Mouse (Mus musculus) liver, adult 2 months (tissue): ENCODE measurements at regions not wholly inside any gene's neighbourhood (a gene's known extent, or its start where the extent isn't known, plus 50 kb on each side); places are given as distances from the start of the nearest gene placed in this dataset.

Experiments
- DNase-seq: peaks from one replicate; pipeline ENCODE4 v3.0.0-alpha.2; 2011; ENCODE audit warnings: low read depth, low spot score; ENCODE audit errors: extremely low read depth
- H3K27ac ChIP-seq: fragments of 200-500 bp; replicated peaks from 2 replicates; pipeline ENCODE4 v1.5.1; 2012; ENCODE audit warnings: low read depth, mild to moderate bottlenecking, control low read depth, inconsistent platforms, low read length; ENCODE audit not compliant: insufficient read depth
- H3K27me3 ChIP-seq: fragments of 200-500 bp; 2 replicates; pipeline ENCODE4 v1.6.1; 2012; ENCODE audit warnings: mild to moderate bottlenecking, moderate library complexity, low read length, inconsistent platforms; ENCODE audit not compliant: control insufficient read depth, insufficient read depth
- H3K36me3 ChIP-seq: fragments of 200-500 bp; 2 replicates; pipeline ENCODE4 v1.6.1; 2012; ENCODE audit warnings: low read length, inconsistent platforms; ENCODE audit not compliant: control insufficient read depth, insufficient read depth
- H3K4me1 ChIP-seq: fragments of 200-500 bp; 2 replicates; pipeline ENCODE4 v1.6.1; 2011; ENCODE audit warnings: low read length; ENCODE audit not compliant: control insufficient read depth, insufficient read depth
- H3K4me3 ChIP-seq: fragments of 200-500 bp; 2 replicates; pipeline ENCODE4 v1.5.1; 2011; ENCODE audit warnings: low read depth, mild to moderate bottlenecking, control low read depth, low read length, moderate library complexity; ENCODE audit not compliant: insufficient read depth
- H3K79me2 ChIP-seq: fragments of 200-500 bp; 2 replicates; pipeline ENCODE4 v1.6.1; 2012; ENCODE audit warnings: inconsistent platforms, mild to moderate bottlenecking, low read length, moderate library complexity; ENCODE audit not compliant: control insufficient read depth, insufficient read depth
- H3K9ac ChIP-seq: fragments of 200-500 bp; 2 replicates; pipeline ENCODE4 v1.6.1; 2012; ENCODE audit warnings: low read depth, mild to moderate bottlenecking, control low read depth, inconsistent platforms, low read length
- CTCF ChIP-seq: fragments of 200-500 bp; IDR thresholded peaks from 2 replicates; pipeline ENCODE4 v1.5.1; 2011; ENCODE audit warnings: low read depth, low read length, control low read depth
- POLR2A ChIP-seq: fragments of 200-500 bp; IDR thresholded peaks from 2 replicates; pipeline ENCODE4 v1.6.1; 2011; ENCODE audit warnings: low read length, control low read depth; ENCODE audit not compliant: insufficient read depth; ENCODE audit errors: extremely low read depth
- WGBS: fragments of 180-500 bp; shearing (Covaris S2); methylation state at CpG from one replicate; pipeline ENCODE4 v1.1.7; 2018; 5-methylcytosine and 5-hydroxymethylcytosine counted together

GRCm38 (mm10) chr1:92707441-92707840 lies 58.8 kb upstream of the Otos start:
- Histone ChIP-seq H3K79me2 (no peaks in the 10 kb centered on the region), H3K27ac (no peak overlapping the region), H3K4me1 (peaks cover 10% of the 10 kb centered on the region; the same call in 1 of the 2 replicates), H3K27me3 (no peaks in the 10 kb centered on the region), H3K36me3 (no peaks in the 10 kb centered on the region), H3K4me3 (no peak overlapping the region), H3K9ac (no peak overlapping the region)
- no peak for TF ChIP-seq POLR2A
- no peak for TF ChIP-seq CTCF
- WGBS = 80% methylated on average over 2 of the region's 2 CpGs
- no peak for DNase-seq

- no peak for DNase-seq
- H3K27me3 ChIP-seq = no peaks in the 10 kb centered on the region
- H3K4me1 ChIP-seq = no peaks in the 10 kb centered on the region
- H3K36me3 ChIP-seq = no peaks in the 10 kb centered on the region
- H3K79me2 ChIP-seq = no peaks in the 10 kb centered on the region
- TF ChIP-seq CTCF (no peak), POLR2A (no peak)
- no peak overlapping the region for H3K9ac ChIP-seq
- 82% methylated on average over 12 of the region's 12 CpGs for WGBS
- no peak overlapping the region for H3K27ac ChIP-seq
- H3K4me3 ChIP-seq = no peak overlapping the region
Measured at GRCm38 (mm10) chr1:92703903-92704302, 55.3 kb upstream of the Otos start.

GRCm38 (mm10) chr1:92703270-92703669 lies 54.6 kb upstream of the Otos start:
- TF ChIP-seq POLR2A (no peak), CTCF (no peak)
- 80% methylated on average over 3 of the region's 3 CpGs for WGBS

DNA sequence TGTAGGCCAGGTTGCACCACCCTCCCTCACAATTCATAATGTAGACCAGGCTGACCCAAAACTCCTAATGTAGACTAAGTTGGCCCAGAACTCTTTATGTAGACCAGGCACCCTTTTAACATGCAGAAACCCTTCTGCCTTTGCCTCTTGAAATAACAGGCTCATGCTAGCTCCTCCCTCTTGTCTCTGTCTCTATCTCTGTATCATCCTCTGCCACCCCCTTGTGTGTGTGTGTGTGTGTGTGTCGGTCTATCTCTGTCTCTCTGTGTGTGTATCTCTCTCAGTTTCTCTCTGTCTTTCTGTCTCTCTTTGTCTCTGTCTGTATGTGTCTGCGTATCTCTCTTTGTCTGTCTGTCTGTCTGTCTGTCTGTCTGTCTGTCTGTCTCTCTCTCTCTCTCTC lies 51.5 kb upstream of the Otos start:
- Histone ChIP-seq H3K36me3 (no peaks in the 10 kb centered on the region), H3K4me3 (no peak overlapping the region), H3K9ac (no peak overlapping the region), H3K79me2 (no peaks in the 10 kb centered on the region), H3K27me3 (no peaks in the 10 kb centered on the region), H3K27ac (no peak overlapping the region), H3K4me1 (no peaks in the 10 kb centered on the region)
- no peak for DNase-seq
- 86% methylated on average over 2 of the region's 2 CpGs for WGBS
- TF ChIP-seq CTCF = no peak
- no peak for TF ChIP-seq POLR2A

More at GRCm38 (mm10) chr1:92703270-92703669, 54.6 kb upstream of the Otos start:
- Histone ChIP-seq H3K4me1 (no peaks in the 10 kb centered on the region), H3K27ac (no peak overlapping the region), H3K36me3 (no peaks in the 10 kb centered on the region), H3K27me3 (no peaks in the 10 kb centered on the region), H3K79me2 (no peaks in the 10 kb centered on the region), H3K4me3 (no peak overlapping the region), H3K9ac (no peak overlapping the region)
- DNase-seq = no peak

DNA sequence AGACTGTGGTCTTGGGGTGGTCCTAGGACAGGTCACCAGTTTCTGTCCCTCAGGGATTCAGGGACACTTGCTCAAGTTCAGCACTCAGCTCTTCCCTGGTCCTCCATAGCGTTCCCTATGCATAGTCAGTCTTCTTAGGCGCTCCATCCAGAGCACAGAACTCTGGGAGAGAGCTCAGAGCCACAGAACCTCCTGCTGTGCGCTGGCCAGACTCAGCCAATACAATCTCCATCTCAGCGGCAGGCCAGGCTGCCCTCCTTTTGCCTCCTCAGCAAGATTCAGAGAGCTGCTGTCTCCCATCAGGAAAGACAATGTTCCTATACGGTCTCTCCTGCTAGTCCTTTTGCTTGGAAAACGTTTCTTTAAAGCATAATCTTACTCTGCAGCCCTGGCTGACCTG lies 51.1 kb upstream of the Otos start:
- no peaks in the 10 kb centered on the region for H3K27me3 ChIP-seq
- no peaks in the 10 kb centered on the region for H3K79me2 ChIP-seq
- no peaks in the 10 kb centered on the region for H3K36me3 ChIP-seq
- no peak for DNase-seq
- TF ChIP-seq POLR2A (no peak), CTCF (no peak)
- WGBS = 42% methylated on average over 6 of the region's 6 CpGs
- no peak overlapping the region for H3K9ac ChIP-seq
- H3K4me1 ChIP-seq = no peaks in the 10 kb centered on the region
- no peak overlapping the region for H3K27ac ChIP-seq
- H3K4me3 ChIP-seq = no peak overlapping the region

DNA sequence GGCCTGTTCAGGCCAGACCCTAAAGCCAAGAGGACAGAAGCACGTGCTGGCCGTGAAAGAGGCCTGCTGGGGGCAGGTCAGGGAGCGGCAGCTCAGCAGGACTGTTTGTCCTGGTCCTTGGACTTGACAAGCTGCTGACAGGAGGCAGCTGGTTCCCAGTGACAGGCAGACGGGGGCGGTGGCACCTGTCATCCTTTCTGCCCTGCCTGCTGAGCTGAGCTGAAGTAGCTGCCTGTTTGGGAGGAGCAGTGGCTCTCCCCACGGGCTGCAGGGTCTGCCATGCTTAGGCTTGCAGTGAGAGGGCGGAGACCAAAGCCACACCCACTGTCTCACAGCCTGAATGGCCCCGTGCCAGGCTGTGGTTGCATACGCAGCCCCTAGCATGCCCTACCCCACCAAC lies 50.4 kb upstream of the Otos start:
- Histone ChIP-seq H3K27ac (no peak overlapping the region), H3K36me3 (no peaks in the 10 kb centered on the region), H3K27me3 (no peaks in the 10 kb centered on the region), H3K4me1 (no peaks in the 10 kb centered on the region), H3K4me3 (no peak overlapping the region), H3K79me2 (no peaks in the 10 kb centered on the region), H3K9ac (no peak overlapping the region)
- DNase-seq = no peak
- WGBS = 30% methylated on average over 9 of the region's 9 CpGs
- no peak for TF ChIP-seq POLR2A
- no peak for TF ChIP-seq CTCF
